Mouse (Mus musculus) neural tube, embryonic 11.5 days (tissue): ENCODE results near the gene Wrnip1. TPM values are rescaled to one million over a fixed set of nuclear protein-coding genes. Genes with fewer than 3 reads are reported as not detected.

Experiments
- ATAC-seq: fragments of 200-750 bp; cut with Nextera tagmentation; 2 replicates; pipeline ENCODE4 v1.8.0; 2017; ENCODE audit warnings: moderate number of reproducible peaks, mild to moderate bottlenecking, moderate TSS enrichment, moderate library complexity; ENCODE audit not compliant: insufficient read depth, low FRiP score, low TSS enrichment
- DNase-seq: peaks from one replicate; pipeline ENCODE4 v3.0.0-alpha.2; 2015; ENCODE audit warnings: low spot score
- H3K27ac ChIP-seq: fragments of 300-500 bp; sonication (generic); 2 replicates; pipeline ENCODE4 v1.5.1; 2014; ENCODE audit warnings: low read depth, mild to moderate bottlenecking, low read length
- H3K27me3 ChIP-seq: fragments of 300-500 bp; sonication (generic); 2 replicates; pipeline ENCODE4 v1.6.1; 2014; ENCODE audit warnings: mild to moderate bottlenecking, low read length, mixed read lengths; ENCODE audit not compliant: control insufficient read depth, insufficient read depth
- H3K36me3 ChIP-seq: fragments of 300-500 bp; sonication (generic); 2 replicates; pipeline ENCODE4 v1.6.1; 2014; ENCODE audit warnings: mild to moderate bottlenecking, low read length, moderate library complexity, mixed read lengths; ENCODE audit not compliant: control insufficient read depth, insufficient read depth
- H3K4me1 ChIP-seq: fragments of 300-500 bp; sonication (generic); 2 replicates; pipeline ENCODE4 v1.6.1; 2014; ENCODE audit warnings: low read length, mixed read lengths; ENCODE audit not compliant: control insufficient read depth, insufficient read depth
- H3K4me2 ChIP-seq: fragments of 300-500 bp; sonication (generic); 2 replicates; pipeline ENCODE4 v1.6.1; 2014; ENCODE audit warnings: low read depth, mild to moderate bottlenecking, moderate library complexity
- H3K4me3 ChIP-seq: fragments of 300-500 bp; sonication (generic); 2 replicates; pipeline ENCODE4 v1.5.1; 2014; ENCODE audit warnings: low read depth, low read length
- H3K9ac ChIP-seq: fragments of 300-500 bp; sonication (generic); 2 replicates; pipeline ENCODE4 v1.6.1; 2014; ENCODE audit warnings: mild to moderate bottlenecking, low read length
- H3K9me3 ChIP-seq: fragments of 300-500 bp; sonication (generic); 2 replicates; pipeline ENCODE4 v1.6.1; 2016; ENCODE audit warnings: low read length; ENCODE audit not compliant: control insufficient read depth
- WGBS: fragments of 180-500 bp; shearing (Covaris S2); extraction: QIAGEN DNeasy Blood & Tissue Kit; methylation state at CpG from one replicate; pipeline ENCODE4 v1.1.7; 2014; 5-methylcytosine and 5-hydroxymethylcytosine counted together
- polyA plus RNA-seq: library from polyadenylated mRNA; unstranded; fragments of >200 nt; fragmentation: Nextera tagmentation; extraction: Ambion mirVana; gene quantifications from 2 replicates; pipeline ENCODE4 v1.2.1, GENCODE M21; 2014

Wrnip1 gene
- polyA plus RNA-seq, 1 experiment from 2014 or later, result 18.6 TPM

DNA sequence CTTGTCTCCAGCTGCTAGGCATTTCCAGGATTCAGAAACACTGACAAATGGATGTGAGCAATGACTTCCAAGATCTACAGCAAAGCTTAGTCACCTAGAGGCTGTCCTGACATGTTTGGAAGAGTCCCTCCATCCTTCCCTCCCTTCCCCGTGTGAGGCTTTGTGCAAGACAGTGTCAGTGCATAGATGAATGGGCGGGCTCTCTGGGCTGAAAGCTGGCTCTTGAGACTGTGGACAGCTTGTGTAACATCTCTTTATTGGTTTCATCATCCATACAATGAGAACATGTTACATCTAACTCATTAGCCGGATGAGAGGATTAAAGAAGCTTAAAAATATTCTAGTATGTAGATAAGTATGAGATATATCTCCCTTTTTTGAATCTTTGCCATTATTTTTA lies 30.9 kb downstream of the Wrnip1 start:
- H3K4me2 ChIP-seq, result no peak overlapping the region
- H3K36me3 ChIP-seq, result no peaks in the 10 kb centered on the region
- ATAC-seq, result no peak
- no peaks in the 10 kb centered on the region for H3K4me1 ChIP-seq
- WGBS, result 74% methylated on average over 3 of the region's 3 CpGs
- no peaks in the 10 kb centered on the region for H3K9me3 ChIP-seq
- no peak overlapping the region for H3K27ac ChIP-seq
- DNase-seq, result no peak
- H3K4me3 ChIP-seq, result no peak overlapping the region
- H3K9ac ChIP-seq, result no peak overlapping the region
- H3K27me3 ChIP-seq, result no peaks in the 10 kb centered on the region

DNA sequence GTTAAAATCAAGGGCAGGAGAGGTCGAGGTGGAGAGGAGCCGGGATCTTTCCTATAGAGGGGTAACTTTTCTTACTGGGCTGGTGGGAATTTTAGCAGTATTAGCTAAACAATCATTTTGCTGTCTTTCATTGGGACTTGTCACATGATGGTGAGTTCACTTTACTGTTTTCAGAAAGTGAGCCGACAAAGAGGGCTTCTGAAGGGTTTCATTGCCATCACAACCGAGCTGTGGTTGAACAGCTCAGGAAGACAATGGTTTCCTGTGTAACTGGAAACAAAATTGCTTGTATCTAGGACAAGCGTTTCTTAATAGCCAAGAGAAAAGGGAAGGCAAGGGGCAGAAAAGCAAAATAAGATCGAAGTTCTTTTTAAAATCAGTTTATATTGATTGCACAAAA lies 31.4 kb downstream of the Wrnip1 start:
- 77% methylated on average over 6 of the region's 6 CpGs for WGBS
- ATAC-seq (no peak), DNase-seq (no peak)
- Histone ChIP-seq H3K4me2 (no peak overlapping the region), H3K4me1 (no peaks in the 10 kb centered on the region), H3K27me3 (no peaks in the 10 kb centered on the region), H3K9me3 (no peaks in the 10 kb centered on the region), H3K27ac (no peak overlapping the region), H3K9ac (no peak overlapping the region), H3K36me3 (no peaks in the 10 kb centered on the region), H3K4me3 (no peak overlapping the region)

DNA sequence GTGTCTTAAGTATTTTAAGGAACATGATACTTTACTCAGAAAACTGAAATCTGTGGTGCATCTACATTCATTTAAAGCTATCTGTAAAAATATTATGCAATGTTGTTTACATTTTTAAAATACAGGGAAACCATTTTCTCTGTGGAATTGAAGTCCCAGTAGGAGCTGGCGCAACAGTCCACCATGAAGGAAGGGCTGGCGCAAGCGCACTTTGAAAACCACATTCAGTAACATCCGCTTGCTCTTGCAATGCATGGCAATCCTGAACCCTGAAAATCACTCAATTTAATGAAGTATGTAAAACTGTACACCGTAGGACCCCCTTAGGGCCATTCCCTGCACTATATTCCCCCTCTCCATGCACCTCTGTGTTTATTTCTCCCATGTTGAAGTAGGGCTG lies 32.7 kb downstream of the Wrnip1 start:
- Histone ChIP-seq H3K9me3 (no peaks in the 10 kb centered on the region), H3K27ac (no peak overlapping the region), H3K4me2 (no peak overlapping the region), H3K4me3 (no peak overlapping the region), H3K36me3 (no peaks in the 10 kb centered on the region), H3K4me1 (no peaks in the 10 kb centered on the region), H3K27me3 (no peaks in the 10 kb centered on the region), H3K9ac (no peak overlapping the region)
- WGBS, result 91% methylated on average over 5 of the region's 5 CpGs
- no peak for DNase-seq
- no peak for ATAC-seq

DNA sequence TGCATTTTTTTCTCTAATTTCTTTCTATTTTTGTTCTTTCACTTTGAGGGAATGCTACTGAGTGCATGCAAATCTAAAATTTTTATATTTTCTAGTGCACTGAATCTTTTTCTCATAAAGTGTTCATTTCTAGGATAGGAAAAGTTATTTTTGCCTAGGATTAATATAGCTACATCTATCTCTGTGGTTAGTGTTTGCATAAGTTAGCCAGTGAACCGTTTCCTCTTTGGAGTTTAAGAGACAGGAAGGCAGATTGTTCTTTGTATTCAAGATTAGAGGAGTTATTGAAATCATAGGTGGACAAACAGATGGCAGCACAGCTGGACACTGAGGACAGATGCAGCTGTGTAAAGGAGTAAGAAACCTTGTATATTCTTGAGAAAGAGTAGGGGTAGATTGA lies 37.5 kb downstream of the Wrnip1 start:
- Histone ChIP-seq H3K36me3 (no peaks in the 10 kb centered on the region), H3K27me3 (no peaks in the 10 kb centered on the region), H3K9ac (no peak overlapping the region), H3K4me3 (no peak overlapping the region), H3K4me2 (no peak overlapping the region), H3K9me3 (no peaks in the 10 kb centered on the region), H3K4me1 (no peaks in the 10 kb centered on the region), H3K27ac (no peak overlapping the region)
- ATAC-seq, result no peak
- DNase-seq, result no peak
- 65% methylated on average over 1 of the region's 1 CpGs for WGBS

DNA sequence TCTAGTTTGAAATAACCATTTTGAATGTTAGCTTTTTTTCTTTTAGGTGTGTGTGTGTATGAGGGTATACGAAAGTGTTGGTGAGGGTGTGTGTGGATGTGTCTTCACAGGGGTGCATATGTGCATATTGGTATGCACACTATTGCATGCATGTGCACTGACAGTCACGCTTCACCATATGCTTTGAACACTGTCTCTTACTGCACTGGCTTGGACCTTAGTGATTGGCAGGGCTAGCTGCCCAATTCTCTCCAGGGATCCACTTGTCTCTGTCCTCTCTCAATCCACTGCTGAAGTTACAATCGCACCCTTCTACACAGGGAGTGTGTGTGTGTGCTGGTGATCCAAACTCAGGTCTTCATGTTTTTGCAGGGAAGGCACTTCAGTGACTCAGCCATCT lies 39.5 kb downstream of the Wrnip1 start:
- ATAC-seq (no peak), DNase-seq (no peak)
- H3K4me1 ChIP-seq, result no peaks in the 10 kb centered on the region
- H3K27ac ChIP-seq, result no peak overlapping the region
- no peaks in the 10 kb centered on the region for H3K9me3 ChIP-seq
- H3K4me2 ChIP-seq, result no peak overlapping the region
- no peaks in the 10 kb centered on the region for H3K36me3 ChIP-seq
- no peak overlapping the region for H3K9ac ChIP-seq
- H3K27me3 ChIP-seq, result no peaks in the 10 kb centered on the region
- no peak overlapping the region for H3K4me3 ChIP-seq
- WGBS, result 87% methylated on average over 3 of the region's 3 CpGs

DNA sequence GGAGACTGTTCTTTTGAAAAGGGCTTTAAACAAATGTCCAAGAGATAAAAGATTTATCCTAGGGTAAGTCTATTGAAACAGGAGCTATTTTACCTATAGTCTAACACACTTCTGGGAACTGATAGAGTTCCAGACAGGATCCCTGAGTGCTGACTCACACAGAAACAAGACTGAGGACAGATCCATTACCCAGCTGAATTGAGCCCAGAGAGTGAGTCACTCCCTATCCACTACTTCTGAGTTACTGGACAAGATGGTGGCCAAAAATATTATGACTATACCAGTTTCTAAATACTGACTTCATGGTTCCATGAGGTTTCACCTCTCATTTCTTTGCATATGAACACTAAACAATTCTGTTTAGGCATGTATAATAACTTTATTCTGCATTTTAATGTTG lies 44.4 kb downstream of the Wrnip1 start:
- no peak overlapping the region for H3K4me2 ChIP-seq
- no peaks in the 10 kb centered on the region for H3K36me3 ChIP-seq
- DNase-seq, result no peak
- H3K9me3 ChIP-seq, result no peaks in the 10 kb centered on the region
- no peak overlapping the region for H3K4me3 ChIP-seq
- H3K27me3 ChIP-seq, result no peaks in the 10 kb centered on the region
- no peak for ATAC-seq
- H3K27ac ChIP-seq, result no peak overlapping the region
- no peaks in the 10 kb centered on the region for H3K4me1 ChIP-seq
- H3K9ac ChIP-seq, result no peak overlapping the region

DNA sequence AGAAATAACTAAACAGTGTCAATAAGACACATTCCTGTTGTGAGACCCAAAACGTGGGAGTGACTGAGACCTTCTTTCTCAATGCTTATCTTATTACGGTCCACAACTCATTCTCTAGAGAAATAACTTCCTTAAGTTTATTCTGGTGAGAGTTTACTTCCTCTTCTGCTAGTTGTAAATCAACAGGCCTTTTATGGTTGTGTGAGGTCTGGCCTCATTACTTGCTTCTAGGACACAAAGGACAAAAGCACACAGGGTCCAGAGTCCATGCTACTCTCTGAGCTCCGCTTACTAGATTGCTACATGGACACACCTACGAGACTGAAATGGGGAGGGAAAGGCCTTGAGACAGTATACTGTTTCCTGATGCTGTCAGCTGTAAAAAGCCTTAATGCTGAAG lies 47.3 kb downstream of the Wrnip1 start:
- Histone ChIP-seq H3K9me3 (no peaks in the 10 kb centered on the region), H3K4me3 (no peak overlapping the region)

DNA sequence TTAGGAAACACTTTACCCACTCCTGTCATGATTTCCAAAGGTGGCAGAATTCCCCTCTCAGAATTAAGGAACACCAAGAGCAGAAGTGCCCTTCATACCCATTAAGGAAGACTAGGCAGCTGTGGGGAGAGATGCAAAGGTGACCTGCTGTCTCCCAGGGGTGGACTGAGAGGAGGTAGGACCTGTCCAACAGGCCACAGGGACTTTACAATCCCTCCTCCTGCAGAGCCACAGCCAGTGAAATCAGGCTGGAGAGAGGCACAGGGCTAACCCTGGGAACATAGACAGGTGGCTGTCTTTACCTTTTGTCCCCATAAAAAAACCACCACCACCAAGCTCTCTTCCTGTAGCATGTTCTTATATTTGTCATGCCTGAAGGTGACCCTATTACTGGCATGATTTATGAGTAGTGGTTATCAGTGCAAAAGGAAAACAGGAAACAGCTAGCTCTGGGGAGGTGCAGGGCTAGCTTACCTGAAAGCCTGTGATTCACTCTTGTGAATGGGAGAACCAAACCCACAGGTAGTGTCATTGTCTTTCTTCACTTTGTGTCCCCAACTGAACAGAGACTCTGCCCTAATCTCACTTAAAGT lies 47.8 kb downstream of the Wrnip1 start:
- Histone ChIP-seq H3K36me3 (no peaks in the 10 kb centered on the region), H3K27me3 (no peaks in the 10 kb centered on the region)
- no peak for ATAC-seq

More for the DNA sequence above, 47.3 kb downstream of the Wrnip1 start:
- Histone ChIP-seq H3K36me3 (no peaks in the 10 kb centered on the region), H3K4me2 (no peak overlapping the region), H3K27ac (no peak overlapping the region), H3K9ac (no peak overlapping the region), H3K4me1 (no peaks in the 10 kb centered on the region), H3K27me3 (no peaks in the 10 kb centered on the region)
- ATAC-seq (no peak), DNase-seq (no peak)
- WGBS, result 52% methylated on average over 4 of the region's 4 CpGs

DNA sequence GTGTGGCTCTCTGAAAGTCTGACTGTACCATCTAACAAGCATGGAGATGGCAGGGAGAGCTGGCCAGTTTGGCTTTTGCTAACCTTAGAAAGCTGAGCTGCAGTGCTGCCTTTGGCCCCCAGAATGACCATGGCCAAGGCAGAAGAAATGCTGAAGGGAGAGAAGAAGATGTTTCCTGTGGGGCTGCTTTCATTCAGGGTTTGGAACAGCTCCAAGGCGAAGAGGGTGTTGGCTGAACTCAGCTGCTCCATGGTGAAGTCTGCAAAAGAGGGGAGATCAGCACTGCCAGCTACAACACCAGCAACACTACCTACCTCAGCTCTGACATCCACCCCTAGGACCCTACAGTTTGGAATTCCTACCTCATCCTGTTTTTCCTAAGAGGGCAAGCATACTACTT lies 48.3 kb downstream of the Wrnip1 start:
- H3K27ac ChIP-seq, result no peak overlapping the region
- no peak overlapping the region for H3K4me2 ChIP-seq
- H3K36me3 ChIP-seq, result no peaks in the 10 kb centered on the region
- no peak for ATAC-seq
- DNase-seq, result no peak
- H3K4me3 ChIP-seq, result no peak overlapping the region
- no peaks in the 10 kb centered on the region for H3K4me1 ChIP-seq
- WGBS, result 87% methylated on average over 1 of the region's 1 CpGs
- no peak overlapping the region for H3K9ac ChIP-seq
- H3K9me3 ChIP-seq, result no peaks in the 10 kb centered on the region
- H3K27me3 ChIP-seq, result no peaks in the 10 kb centered on the region

More for the DNA sequence above, 47.8 kb downstream of the Wrnip1 start:
- no peaks in the 10 kb centered on the region for H3K4me1 ChIP-seq
- H3K27ac ChIP-seq, result no peak overlapping the region
- H3K4me2 ChIP-seq, result no peak overlapping the region
- no peak overlapping the region for H3K4me3 ChIP-seq
- no peaks in the 10 kb centered on the region for H3K9me3 ChIP-seq
- no peak for DNase-seq
- no peak overlapping the region for H3K9ac ChIP-seq
